Mouse (Mus musculus) liver, adult (tissue): ENCODE measurements around the gene Gm10803.
"Not testable (repeated sequence)": the region's sequence is repeated elsewhere in the genome, so short reads cannot be mapped to it uniquely, and the experiment has no call there.

ENCODE experiments used
- GATA4 ChIP-seq: IDR thresholded peaks from 2 replicates; pipeline ENCODE4 v1.6.1; 2014; ENCODE audit warnings: mild to moderate bottlenecking, low read length; ENCODE audit not compliant: insufficient replicate concordance

The Gm10803 gene

DNA sequence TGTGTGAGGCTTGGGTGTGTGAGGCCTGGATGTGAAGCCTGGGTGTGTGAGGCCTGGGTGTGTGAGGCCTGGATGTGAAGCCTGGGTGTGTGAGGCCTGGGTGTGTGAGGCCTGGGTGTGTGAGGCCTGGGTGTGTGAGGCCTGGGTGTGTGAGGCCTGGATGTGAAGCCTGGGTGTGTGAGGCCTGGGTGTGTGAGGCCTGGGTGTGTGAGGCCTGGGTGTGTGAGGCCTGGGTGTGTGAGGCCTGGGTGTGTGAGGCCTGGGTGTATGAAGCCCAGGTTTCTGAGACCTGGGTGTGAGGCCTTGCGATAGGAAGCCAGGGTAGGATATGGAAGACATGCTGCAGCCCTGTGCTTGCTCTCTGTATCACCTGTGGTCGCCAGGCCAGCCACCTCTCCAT lies at the start of gene Gm10803:
TSS of gene Gm10803 (plus strand) at position 301 of the 400 bp plus-strand sequence.
- not testable (repeated sequence) for TF ChIP-seq GATA4

DNA sequence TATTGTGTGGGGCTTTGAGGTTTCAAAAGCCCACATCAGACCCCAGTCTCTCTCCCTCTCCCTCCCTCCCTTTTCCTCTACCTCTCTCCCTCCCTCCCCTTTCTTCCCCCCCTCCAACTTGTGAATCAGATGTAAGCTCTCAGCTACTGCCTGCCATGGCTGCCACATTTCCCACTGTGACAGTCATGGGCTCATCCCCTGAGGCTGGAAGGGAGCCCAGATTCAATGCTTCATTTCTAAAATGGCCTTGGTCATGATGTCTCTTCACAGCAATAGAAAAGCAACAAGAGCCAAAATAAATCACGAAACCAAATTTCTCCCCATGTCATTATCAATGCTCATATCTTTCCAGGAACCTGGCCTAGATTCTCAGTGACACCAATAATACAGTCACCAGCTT lies 49.5 kb upstream of the Gm10803 start:
- no peak for TF ChIP-seq GATA4

DNA sequence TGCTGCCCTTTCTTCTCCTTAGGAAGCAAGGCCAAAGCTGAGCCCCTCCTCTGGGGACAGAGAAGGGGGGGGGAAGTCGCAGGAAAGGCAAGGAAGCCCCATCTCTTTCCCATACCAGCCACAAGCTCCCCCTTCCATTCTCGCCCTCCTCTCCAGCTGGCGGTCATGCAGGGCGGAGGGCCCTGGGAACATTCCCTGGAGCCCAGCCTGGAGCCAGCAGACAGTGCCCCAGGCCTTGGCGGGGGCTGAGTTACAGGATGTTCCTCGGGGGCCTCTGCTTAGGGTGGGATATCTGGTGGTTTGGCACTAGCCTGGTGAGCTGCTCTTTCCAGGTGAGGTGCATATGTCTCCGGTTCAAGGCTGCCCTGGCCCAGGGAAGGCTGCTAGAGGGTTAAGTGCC lies 48.2 kb upstream of the Gm10803 start:
- TF ChIP-seq GATA4: no peak

DNA sequence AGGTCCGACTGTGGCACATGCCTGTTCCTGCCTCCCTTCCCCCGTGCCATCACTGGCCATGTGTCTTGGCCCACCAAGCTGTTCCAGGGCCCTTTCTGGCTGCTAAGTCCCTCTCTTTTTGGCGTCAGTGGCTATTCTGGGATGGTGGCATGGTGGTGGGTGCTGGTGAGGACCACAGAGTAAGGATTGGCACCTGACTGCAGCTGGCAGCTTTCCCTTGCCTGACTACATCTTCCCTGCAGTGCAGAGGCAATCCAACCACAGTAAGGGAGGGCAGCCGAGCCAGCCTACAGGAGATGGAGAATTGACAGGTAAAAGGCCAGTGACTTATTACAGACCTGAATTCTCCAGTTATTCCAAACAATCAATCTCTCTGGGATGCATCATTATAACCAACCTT lies 45.1 kb upstream of the Gm10803 start:
- TF ChIP-seq GATA4: no peak

DNA sequence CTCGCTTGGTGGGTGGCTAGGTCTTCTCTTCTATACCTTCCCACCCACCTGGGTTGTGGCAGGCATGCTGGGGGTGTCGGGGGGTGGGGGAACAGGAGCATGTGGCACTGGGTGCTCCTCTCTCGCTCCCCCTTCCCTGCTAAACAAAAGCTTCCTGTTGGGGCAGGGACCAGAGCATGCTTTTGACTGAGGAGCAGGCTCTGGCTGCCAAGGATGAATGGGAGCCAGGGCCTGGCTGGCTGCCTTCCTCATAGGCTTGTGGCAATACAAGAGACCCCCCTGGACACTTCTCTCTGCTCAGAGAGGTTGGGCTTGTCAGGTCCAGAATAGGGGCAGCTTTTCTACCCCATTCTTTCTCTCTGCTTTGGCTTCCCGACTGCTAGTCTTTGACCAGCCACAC lies 39.3 kb upstream of the Gm10803 start:
- TF ChIP-seq GATA4: no peak

DNA sequence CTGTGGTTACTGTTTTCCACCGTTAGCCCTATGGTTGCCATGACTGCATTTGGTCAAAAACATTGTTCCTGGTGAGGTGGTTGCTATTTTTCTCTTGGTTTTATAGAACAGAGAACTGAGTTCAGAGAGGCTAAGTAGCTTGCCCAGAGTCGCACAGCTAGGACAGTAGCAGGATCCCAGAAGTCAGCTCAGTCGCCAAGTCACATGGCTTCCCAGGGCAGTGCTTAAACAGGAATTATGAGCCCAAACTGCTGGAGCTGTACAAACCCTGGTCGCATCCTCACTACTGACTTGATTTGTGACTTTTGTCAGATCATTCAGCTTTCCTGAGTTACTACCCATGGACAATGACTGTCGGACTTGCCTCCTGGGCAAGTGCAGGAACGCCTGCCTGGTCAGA lies 38.8 kb upstream of the Gm10803 start:
- TF ChIP-seq GATA4: no peak

DNA sequence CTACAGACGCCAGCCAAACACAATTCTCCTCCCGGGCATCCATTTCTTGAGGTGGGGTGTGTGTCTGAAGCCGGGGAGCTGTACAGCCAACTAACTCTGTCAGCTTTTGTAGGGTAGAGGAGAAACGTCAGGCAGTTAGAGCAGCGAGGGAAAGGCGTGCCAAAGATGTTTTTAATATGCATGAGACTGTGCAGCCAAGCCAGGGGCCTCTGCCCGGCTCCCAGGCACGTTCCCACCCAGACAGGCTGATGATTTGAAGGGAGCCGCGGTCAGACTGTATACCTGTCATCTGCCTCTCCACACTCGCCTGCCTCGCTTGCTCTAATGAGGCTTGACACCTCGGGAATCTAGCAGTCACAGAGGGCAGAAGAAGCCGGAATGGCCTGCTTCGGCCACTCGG lies 38.4 kb upstream of the Gm10803 start:
- TF ChIP-seq GATA4: no peak

DNA sequence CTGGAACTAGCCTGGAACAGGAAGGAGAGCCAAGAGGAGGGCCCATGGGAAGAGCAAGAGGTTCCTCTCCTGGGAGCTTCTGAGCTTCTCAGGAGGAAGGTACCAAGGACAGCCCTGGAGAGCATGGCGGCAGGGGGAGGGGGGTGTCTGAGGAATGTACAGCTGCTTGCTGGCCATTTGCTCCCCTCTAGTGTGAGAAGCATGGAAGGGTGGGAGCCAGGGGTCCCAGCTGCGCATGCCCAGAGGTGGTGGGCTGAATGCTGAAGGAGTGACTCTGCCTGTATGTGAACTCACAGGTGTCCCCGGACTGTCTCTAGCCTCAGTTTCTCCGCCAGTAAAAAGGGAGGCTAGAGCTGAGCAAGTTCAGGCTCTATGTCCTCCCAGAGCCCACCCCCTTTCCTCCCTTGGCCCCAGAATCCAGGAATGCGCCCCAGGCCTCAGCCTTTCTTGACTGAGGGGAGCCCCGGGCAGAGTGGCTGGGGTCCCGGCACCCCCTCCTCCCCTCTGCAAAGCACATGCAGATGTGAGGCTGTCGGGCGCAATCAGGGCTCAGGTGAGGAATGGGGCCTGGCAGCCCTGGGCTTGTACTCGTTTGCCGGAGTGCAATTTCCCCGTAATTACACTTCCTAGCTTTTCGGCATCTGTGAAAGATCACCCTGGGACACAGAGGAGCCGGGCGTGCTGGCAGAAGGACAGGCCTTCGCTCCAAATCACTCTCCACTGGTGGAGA lies 35.2 kb upstream of the Gm10803 start:
- TF ChIP-seq GATA4: no peak

DNA sequence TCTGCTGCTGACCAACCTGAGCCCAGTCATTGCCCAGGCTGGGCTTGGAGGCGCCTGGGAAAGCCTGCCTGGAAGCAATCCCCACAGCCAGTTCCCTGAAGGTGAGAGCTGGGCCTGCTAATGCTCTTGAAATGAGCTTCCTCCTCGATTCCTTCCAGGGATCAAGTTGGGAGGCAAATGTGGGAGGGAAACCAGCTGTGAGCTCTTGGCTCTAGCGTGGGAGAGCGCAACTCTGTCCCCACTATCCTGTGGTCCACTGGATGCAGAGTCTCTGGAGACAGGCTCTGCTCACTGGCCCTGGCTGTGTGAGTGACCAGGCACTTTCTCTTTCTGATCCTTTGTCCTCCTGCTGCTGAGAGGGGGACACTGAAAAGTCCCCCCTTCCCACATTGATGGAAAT lies 30.8 kb upstream of the Gm10803 start:
- TF ChIP-seq GATA4: no peak

DNA sequence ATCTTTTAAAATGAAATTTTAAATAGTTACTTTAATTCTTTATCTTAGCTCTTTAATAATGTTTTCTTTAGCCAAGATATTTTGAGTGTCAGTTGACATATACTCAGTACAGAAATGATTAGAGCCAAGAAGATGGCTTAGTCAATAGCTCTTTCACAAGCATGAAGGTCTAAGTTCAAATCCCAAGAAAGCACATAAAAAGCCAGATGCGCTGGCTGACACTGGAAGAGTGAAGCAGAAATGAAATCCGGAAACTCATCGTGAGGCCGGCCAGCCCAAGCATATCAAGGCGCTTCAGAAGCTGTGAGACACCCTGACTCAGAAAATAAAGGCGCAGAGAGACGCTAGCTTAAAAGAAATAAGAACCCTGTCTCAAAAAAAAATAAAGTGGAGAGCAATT lies 26.5 kb upstream of the Gm10803 start:
- no peak for TF ChIP-seq GATA4

DNA sequence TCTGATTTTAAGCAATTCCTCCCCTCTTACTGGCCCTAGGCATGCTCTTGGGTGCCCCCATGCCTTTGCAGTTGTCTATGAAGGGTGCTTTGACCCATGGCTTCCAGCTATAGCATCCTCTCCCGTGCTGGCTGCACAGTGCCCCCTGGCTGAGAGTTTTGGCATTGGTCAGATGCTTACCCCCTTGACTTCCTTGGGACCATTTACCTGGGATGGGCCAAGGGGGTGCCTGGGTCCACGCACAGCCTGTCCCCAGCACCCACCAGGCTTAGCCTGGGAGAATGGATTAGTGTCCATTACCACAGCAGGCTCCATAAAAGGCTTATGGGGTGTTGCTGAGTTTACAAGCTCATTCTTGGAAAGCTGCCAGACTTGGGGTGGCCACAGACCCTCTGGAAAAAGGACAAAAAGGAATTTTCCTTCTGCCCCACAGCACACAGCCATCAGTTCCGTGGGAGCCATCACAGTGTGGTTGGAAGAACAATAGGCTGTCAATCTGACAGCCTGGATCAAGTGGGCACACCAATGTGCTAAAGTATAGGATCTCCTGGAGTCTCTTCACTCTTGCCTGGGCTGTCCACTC lies 22.9 kb upstream of the Gm10803 start:
- TF ChIP-seq GATA4: no peak

DNA sequence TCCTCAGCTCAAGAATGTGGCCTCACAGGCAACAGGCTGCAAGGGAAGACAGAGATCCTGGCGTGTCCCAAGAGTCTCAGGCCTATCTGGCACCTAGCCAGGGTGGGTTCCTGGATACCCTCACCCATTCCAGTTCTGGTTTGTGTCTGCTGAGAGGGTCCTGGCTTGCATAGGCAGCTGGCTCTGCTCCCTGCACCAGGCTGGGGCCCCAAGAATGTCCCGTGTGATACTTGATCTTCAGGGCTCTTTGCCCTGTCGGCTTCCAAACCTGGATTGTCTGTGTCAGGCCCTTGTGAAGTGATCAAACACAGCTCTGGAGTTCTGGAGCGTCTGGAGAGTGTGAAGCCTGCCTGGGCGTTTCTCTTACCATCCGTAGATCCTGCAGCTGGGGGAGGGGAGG lies 22.2 kb upstream of the Gm10803 start:
- TF ChIP-seq GATA4: no peak

DNA sequence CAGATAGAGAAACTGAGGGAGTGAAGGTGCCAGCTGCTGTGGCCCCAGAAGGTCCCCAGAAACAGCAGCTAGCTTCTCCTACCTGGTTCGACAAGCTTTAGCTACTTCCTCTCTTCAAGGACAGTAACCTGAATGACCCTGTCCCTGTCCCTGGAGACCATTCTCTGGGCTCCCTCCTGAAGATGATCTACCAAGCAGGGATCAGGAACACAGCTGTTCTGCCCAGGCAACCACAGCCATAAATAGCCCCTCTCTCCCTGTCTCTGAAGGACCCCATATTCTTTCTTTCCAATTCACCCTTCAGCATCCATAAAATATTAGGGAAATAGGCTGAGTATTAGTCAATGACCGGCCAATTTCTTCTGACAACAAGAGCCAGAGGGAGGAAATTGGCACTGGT lies 18.6 kb upstream of the Gm10803 start:
- no peak for TF ChIP-seq GATA4

DNA sequence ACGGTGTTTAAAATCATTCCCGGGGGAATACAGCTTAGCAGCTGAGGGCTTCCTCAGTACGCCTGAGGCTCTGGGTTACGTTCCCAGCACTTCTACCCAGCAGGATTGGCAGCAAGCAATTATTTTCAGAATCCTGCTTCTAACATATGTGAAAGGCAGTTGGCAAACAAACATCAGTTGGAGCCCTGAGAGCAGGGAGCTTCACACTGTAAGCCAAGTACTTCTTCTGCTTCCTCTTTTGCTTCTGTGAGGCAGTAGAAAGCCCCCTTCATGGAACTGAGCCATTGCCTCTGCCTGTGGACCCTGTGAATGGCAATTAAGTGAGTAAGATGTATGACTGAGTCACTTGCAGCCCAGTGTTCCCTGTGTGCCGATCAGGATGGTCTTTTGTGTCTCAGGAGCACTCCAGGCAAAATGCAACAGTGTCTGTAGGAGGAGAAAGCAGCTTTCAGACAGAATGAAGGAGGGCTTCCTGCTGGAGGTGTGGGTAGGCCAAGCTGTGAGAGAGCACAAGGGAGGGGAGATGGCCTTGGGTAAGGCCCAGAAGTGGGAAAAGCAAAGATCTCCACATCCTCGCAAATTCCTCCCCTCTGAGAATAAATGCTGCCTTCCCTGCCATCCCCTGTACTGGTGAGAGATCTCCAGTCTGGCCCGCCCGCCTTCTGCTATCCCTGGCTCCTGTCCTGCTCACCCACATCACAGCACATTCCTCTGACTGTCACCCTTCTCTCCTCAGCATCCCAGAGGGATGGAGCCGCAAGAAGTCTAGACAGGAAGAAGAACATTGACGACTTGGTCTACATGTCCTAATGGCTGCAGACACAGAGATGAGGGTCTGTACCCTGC lies 7.5 kb upstream of the Gm10803 start:
- no peak for TF ChIP-seq GATA4

DNA sequence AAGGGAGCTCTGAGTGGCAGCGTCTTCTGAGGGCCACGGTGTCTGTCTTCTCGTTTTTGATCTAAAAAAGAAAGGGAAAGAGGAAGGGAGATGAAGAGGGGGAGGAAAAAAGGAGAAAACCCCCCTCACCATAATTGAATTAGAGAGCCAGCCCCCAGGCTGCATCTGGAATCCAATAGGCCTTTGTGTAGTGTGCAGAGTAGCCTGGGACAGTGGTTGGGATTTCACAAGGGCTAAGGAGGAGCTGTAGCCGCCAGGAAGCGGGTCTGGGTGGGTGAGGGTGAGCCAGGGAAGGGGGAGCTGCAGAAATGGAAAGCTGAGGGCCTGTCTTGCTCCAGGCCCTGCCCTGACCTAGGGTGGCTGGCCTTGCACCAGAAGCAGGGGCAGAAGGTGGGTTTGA lies 6.5 kb upstream of the Gm10803 start:
- TF ChIP-seq GATA4: no peak

DNA sequence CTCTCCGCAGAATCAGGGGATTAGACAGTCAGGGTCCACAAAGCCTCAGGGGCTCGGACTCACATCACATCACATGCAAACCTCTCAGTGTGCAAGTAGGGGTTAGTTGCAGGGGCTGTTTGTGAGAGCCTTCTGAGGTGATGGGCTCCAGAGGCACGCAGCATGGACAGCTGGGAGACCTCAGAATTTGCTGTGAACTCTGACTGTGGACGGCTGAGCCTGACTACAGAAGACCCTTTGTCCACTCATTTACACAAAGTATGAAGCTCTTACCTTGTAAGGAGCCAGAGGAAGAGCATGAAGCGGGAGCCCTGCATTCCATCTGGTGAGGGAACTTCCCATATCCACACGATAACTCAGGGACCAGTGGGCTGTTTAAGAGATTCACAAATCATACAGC lies 5.3 kb downstream of the Gm10803 start:
- no peak for TF ChIP-seq GATA4
